Mouse (Mus musculus) embryo, embryonic 10 days (tissue): ENCODE measurements at regions not wholly inside any gene's neighbourhood (a gene's known extent, or its start where the extent isn't known, plus 50 kb on each side); places are given as distances from the start of the nearest gene placed in this dataset.

ENCODE experiments used
- DNase-seq: peaks from one replicate; pipeline ENCODE4 v3.0.0-alpha.2; 2015; ENCODE audit warnings: low spot score

DNA sequence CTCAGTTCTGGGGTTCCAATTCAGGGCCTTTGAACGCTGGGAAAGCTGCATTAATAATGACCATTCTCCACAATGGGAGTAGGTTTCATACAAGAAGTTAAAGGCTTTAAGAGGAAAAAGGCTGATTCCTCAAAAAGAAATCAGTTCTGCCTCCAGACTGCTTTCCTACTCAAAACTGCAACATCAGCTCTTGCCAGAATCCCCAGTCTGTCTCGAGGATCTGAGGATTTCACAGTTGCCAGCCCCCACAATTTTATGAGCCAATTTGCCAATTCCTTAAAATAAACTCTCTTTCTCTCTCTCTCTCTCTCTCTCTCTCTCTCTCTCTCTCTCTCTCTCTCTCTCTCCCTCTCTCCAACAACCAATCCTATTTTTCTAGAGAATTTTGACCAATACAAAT, 51.3 kb upstream of the Nhs start:
- DNase-seq, result no peak
